Mouse (Mus musculus): Measurements from ENCODE around the gene Unc5b. TPM values are rescaled to one million over a fixed set of nuclear protein-coding genes. Genes with fewer than 3 reads are reported as not detected.

Gene Unc5b
- polyA plus RNA-seq, 1 experiment from 2014 or later, result 15.6 TPM

GRCm38 (mm10) chr10:60807531-60808185 lies 23.7 kb downstream of the Unc5b start:
- peak overlapping the region; percentile 12; the same call in 1 of the 2 replicates for H3K4me2 ChIP-seq
- H3K36me3 ChIP-seq (ENCODE audit: control insufficient read depth, insufficient read depth, low read length), result no peaks in the 10 kb centered on the region
- no peaks in the 10 kb centered on the region for H3K9me3 ChIP-seq (replicated peaks; ENCODE audit: control insufficient read depth, low read length)
- no peak for ATAC-seq (replicated peaks; ENCODE audit: insufficient number of reproducible peaks, low FRiP score, low TSS enrichment)
- H3K4me1 ChIP-seq (ENCODE audit: control insufficient read depth, insufficient read depth, low read length), result peaks cover 98% of the 10 kb centered on the region
- H3K9ac ChIP-seq (ENCODE audit: low read depth, low read length), result peak overlapping the region; percentile 56
- no peaks in the 10 kb centered on the region for H3K27me3 ChIP-seq (ENCODE audit: control insufficient read depth, insufficient read depth, low read length)
- no peak overlapping the region for H3K4me3 ChIP-seq (ENCODE audit: low read depth, low read length)
- 44% methylated on average over 22 of the region's 22 CpGs for WGBS (ENCODE audit: insufficient replicate concordance)
- peak overlapping the region; percentile 87 for H3K27ac ChIP-seq (ENCODE audit: low read depth, low read length)

DNA sequence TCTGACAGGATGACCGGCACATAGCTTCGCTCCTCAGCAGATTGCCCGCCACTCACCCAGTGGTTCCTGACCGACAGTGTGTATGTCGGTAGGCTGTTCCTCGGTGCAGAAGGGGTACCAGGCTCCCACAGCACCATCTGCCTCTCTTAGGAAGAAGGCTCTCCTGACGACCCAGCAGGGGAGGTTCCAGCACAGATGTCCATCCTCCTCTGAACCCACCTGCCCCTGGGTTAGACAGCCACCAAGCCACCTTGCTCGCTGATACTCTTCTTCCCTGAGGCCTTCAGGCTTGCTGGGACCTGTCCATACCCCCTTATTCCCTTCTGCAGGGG lies 25.2 kb downstream of the Unc5b start:
- Histone ChIP-seq H3K36me3 (ENCODE audit: control insufficient read depth, insufficient read depth, low read length) (no peaks in the 10 kb centered on the region), H3K27ac (ENCODE audit: low read depth, low read length) (peak overlapping the region; percentile 62), H3K4me1 (ENCODE audit: control insufficient read depth, insufficient read depth, low read length) (peaks cover 98% of the 10 kb centered on the region), H3K4me3 (ENCODE audit: low read depth, low read length) (no peak overlapping the region), H3K4me2 (0 out of 2 replicates have a peak overlapping the region, but pooled peaks have one; percentile 11), H3K27me3 (ENCODE audit: control insufficient read depth, insufficient read depth, low read length) (no peaks in the 10 kb centered on the region), H3K9me3 (replicated peaks; ENCODE audit: control insufficient read depth, low read length) (no peaks in the 10 kb centered on the region), H3K9ac (ENCODE audit: low read depth, low read length) (peak overlapping the region; percentile 39)
- no peak for ATAC-seq (replicated peaks; ENCODE audit: insufficient number of reproducible peaks, low FRiP score, low TSS enrichment)
- WGBS (ENCODE audit: insufficient replicate concordance), result 44% methylated on average over 8 of the region's 8 CpGs

- no peaks in the 10 kb centered on the region for H3K27me3 ChIP-seq (ENCODE audit: control insufficient read depth, insufficient read depth, low read length)
- H3K4me3 ChIP-seq (ENCODE audit: low read depth, low read length), result no peak overlapping the region
- H3K27ac ChIP-seq (ENCODE audit: low read depth, low read length), result peak overlapping the region; percentile 62
- H3K9me3 ChIP-seq (replicated peaks; ENCODE audit: control insufficient read depth, low read length), result no peaks in the 10 kb centered on the region
- H3K9ac ChIP-seq (ENCODE audit: low read depth, low read length), result no peak overlapping the region
- WGBS (ENCODE audit: insufficient replicate concordance), result 34% methylated on average over 21 of the region's 21 CpGs
- H3K36me3 ChIP-seq (ENCODE audit: control insufficient read depth, insufficient read depth, low read length), result no peaks in the 10 kb centered on the region
- H3K4me1 ChIP-seq (ENCODE audit: control insufficient read depth, insufficient read depth, low read length), result peaks cover 98% of the 10 kb centered on the region
- no peak for ATAC-seq (replicated peaks; ENCODE audit: insufficient number of reproducible peaks, low FRiP score, low TSS enrichment)
- H3K4me2 ChIP-seq, result 0 out of 2 replicates have a peak overlapping the region, but pooled peaks have one; percentile 4
These were observed 25.8 kb downstream of the Unc5b start for GRCm38 (mm10) chr10:60805436-60806206.

DNA sequence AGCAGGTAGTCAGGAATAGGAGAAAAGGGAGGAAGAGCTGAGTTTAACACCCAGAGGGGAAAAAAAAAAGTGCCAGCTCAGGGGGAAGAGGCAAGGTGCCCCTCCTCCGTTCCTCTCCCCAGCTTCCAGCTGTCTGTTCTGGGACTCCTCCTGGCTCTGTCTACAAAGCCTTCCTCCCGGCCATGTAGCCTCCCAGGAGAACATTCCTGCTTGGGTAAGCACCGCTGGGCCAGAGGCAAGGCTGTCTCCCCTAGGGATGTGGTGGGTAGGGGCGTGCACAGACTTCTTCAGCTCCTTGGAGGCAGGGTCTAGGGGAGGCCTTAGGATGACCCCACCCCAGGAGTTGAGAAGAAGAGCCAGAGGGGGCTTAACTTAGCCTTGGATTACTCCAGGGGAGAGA lies 26.5 kb downstream of the Unc5b start:
- Histone ChIP-seq H3K27ac (ENCODE audit: low read depth, low read length) (peak overlapping the region; percentile 62), H3K4me1 (ENCODE audit: control insufficient read depth, insufficient read depth, low read length) (peaks cover 99% of the 10 kb centered on the region), H3K36me3 (ENCODE audit: control insufficient read depth, insufficient read depth, low read length) (no peaks in the 10 kb centered on the region), H3K9me3 (replicated peaks; ENCODE audit: control insufficient read depth, low read length) (no peaks in the 10 kb centered on the region), H3K9ac (ENCODE audit: low read depth, low read length) (no peak overlapping the region), H3K27me3 (ENCODE audit: control insufficient read depth, insufficient read depth, low read length) (no peaks in the 10 kb centered on the region), H3K4me3 (ENCODE audit: low read depth, low read length) (no peak overlapping the region), H3K4me2 (no peak overlapping the region)
- 27% methylated on average over 4 of the region's 4 CpGs for WGBS (ENCODE audit: insufficient replicate concordance)
- ATAC-seq (replicated peaks; ENCODE audit: insufficient number of reproducible peaks, low FRiP score, low TSS enrichment), result no peak

GRCm38 (mm10) chr10:60803971-60804370 lies 27.4 kb downstream of the Unc5b start:
- Histone ChIP-seq H3K4me2 (no peak overlapping the region), H3K4me3 (ENCODE audit: low read depth, low read length) (no peak overlapping the region), H3K4me1 (ENCODE audit: control insufficient read depth, insufficient read depth, low read length) (peaks cover 99% of the 10 kb centered on the region), H3K27me3 (ENCODE audit: control insufficient read depth, insufficient read depth, low read length) (no peaks in the 10 kb centered on the region), H3K36me3 (ENCODE audit: control insufficient read depth, insufficient read depth, low read length) (no peaks in the 10 kb centered on the region), H3K27ac (ENCODE audit: low read depth, low read length) (no peak overlapping the region), H3K9ac (ENCODE audit: low read depth, low read length) (0 out of 2 replicates have a peak overlapping the region, but pooled peaks have one; percentile 6), H3K9me3 (replicated peaks; ENCODE audit: control insufficient read depth, low read length) (no peaks in the 10 kb centered on the region)
- no peak for ATAC-seq (replicated peaks; ENCODE audit: insufficient number of reproducible peaks, low FRiP score, low TSS enrichment)
- 74% methylated on average over 10 of the region's 10 CpGs for WGBS (ENCODE audit: insufficient replicate concordance)

DNA sequence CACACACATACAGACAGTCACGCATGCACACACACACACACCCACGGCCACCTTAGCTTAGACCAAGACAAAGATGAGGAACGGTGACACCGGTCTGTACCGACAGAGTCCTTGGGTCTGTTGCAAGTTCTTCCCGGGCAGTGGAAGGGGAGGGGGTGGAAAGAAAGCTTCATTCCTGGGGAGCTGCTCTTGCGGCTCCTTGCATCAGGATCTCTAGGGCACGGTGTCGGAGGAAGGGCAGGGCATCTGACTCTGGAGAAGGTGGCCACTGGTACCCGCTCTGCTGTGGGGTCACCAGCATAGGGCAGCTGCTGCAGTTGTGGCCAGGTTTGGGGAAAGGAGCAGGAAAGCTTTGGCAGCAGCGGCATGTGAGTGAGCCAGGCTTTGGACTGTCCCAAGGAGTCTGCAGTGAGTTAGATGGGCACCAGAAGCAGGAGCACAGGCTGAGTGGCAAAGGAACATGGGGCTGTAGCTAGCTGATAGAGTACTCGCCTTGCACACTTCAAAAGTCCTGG lies 29.4 kb downstream of the Unc5b start:
- H3K4me3 ChIP-seq (ENCODE audit: low read depth, low read length), result no peak overlapping the region
- H3K9ac ChIP-seq (ENCODE audit: low read depth, low read length), result peak overlapping the region; percentile 56
- no peaks in the 10 kb centered on the region for H3K36me3 ChIP-seq (ENCODE audit: control insufficient read depth, insufficient read depth, low read length)
- H3K4me2 ChIP-seq, result peak overlapping the region; percentile 14; the same call in 1 of the 2 replicates
- ATAC-seq (replicated peaks; ENCODE audit: insufficient number of reproducible peaks, low FRiP score, low TSS enrichment), result no peak
- H3K27me3 ChIP-seq (ENCODE audit: control insufficient read depth, insufficient read depth, low read length), result no peaks in the 10 kb centered on the region
- H3K4me1 ChIP-seq (ENCODE audit: control insufficient read depth, insufficient read depth, low read length), result peaks cover 94% of the 10 kb centered on the region
- peak overlapping the region; percentile 57; the same call in 1 of the 2 replicates for H3K27ac ChIP-seq (ENCODE audit: low read depth, low read length)
- WGBS (ENCODE audit: insufficient replicate concordance), result 44% methylated on average over 12 of the region's 12 CpGs
- H3K9me3 ChIP-seq (replicated peaks; ENCODE audit: control insufficient read depth, low read length), result no peaks in the 10 kb centered on the region

DNA sequence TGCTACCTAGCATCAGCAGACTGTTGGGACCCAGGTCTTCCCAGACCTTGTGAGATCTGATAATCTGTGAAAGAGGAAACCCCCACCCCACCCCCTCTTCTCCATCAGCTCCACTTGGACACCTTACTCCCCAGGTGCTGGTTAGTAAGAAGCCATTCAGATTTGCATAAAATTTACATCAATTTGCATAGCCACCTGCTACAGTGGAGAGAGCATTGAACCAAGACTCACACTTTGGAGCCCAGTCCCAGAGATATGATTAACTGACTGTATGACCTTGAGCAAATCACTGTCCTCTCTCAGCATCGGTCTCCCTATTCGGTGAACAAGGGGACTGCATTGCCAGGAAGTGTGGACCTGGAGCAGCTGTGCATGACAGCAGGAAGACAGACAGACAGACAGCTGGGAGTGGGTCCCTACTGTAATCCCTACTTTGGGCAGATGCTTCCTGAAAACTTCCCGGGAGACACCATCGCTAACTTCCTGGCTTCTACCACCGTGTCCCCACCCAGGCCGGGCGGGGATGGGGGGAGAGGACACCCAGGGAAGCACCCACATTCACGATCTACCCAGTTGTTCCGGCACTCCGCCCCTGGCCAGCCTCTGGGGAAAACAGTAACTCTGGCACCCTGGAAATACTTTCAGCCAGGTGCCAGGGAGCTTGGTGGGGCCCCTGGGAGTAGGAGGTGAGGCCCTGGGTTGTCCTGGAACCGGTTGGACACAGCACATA lies 30.0 kb downstream of the Unc5b start:
- peaks cover 94% of the 10 kb centered on the region for H3K4me1 ChIP-seq (ENCODE audit: control insufficient read depth, insufficient read depth, low read length)
- H3K9ac ChIP-seq (ENCODE audit: low read depth, low read length), result peak overlapping the region; percentile 56
- H3K4me3 ChIP-seq (ENCODE audit: low read depth, low read length), result no peak overlapping the region
- peak overlapping the region; percentile 57; the same call in 1 of the 2 replicates for H3K27ac ChIP-seq (ENCODE audit: low read depth, low read length)
- no peaks in the 10 kb centered on the region for H3K9me3 ChIP-seq (replicated peaks; ENCODE audit: control insufficient read depth, low read length)
- 29% methylated on average over 11 of the region's 11 CpGs for WGBS (ENCODE audit: insufficient replicate concordance)
- no peaks in the 10 kb centered on the region for H3K36me3 ChIP-seq (ENCODE audit: control insufficient read depth, insufficient read depth, low read length)
- peak overlapping the region; percentile 14; the same call in 1 of the 2 replicates for H3K4me2 ChIP-seq
- no peaks in the 10 kb centered on the region for H3K27me3 ChIP-seq (ENCODE audit: control insufficient read depth, insufficient read depth, low read length)
- ATAC-seq (replicated peaks; ENCODE audit: insufficient number of reproducible peaks, low FRiP score, low TSS enrichment), result no peak

All from heart, embryonic 11.5 days (tissue).